Mouse (Mus musculus) liver, embryonic 14.5 days (tissue): Measurements from ENCODE around the gene Stxbp3. TPM values are rescaled to one million over a fixed set of nuclear protein-coding genes. Genes with fewer than 3 reads are reported as not detected.

Experiments
- ATAC-seq: fragments of 200-750 bp; cut with Nextera tagmentation; 2 replicates; pipeline ENCODE4 v1.8.0; 2017; ENCODE audit warnings: moderate number of reproducible peaks, mild to moderate bottlenecking, moderate library complexity; ENCODE audit not compliant: insufficient read depth
- DNase-seq, 3 experiments: peaks; one replicate each; pipeline ENCODE4 v3.0.0-alpha.2; 2012 to 2013; ENCODE audit warnings: low read depth in 3 of 3, low spot score in 3 of 3
- H3K27ac ChIP-seq: fragments of 300-500 bp; sonication (generic); 2 replicates; pipeline ENCODE4 v1.5.1; 2014; ENCODE audit warnings: moderate library complexity, mild to moderate bottlenecking, control low read depth, inconsistent platforms
- H3K27me3 ChIP-seq: fragments of 300-500 bp; sonication (generic); 2 replicates; pipeline ENCODE4 v1.6.1; 2014; ENCODE audit warnings: mild to moderate bottlenecking, low read length, moderate library complexity; ENCODE audit not compliant: control insufficient read depth, insufficient read depth
- H3K36me3 ChIP-seq: fragments of 300-500 bp; sonication (generic); replicated peaks from 2 replicates; pipeline ENCODE4 v1.6.1; 2014; ENCODE audit warnings: low read depth; ENCODE audit not compliant: control insufficient read depth, insufficient read depth
- H3K4me1 ChIP-seq, 2 experiments: fragments of 200-500 bp in 1 of 2; fragments of 300-500 bp in 1 of 2; sonication (generic) in 1 of 2; replicated peaks; 2 replicates each; pipeline ENCODE4 v1.6.1; 2012 to 2014; ENCODE audit warnings: antibody characterized with exemption in 1 of 2, inconsistent platforms in 1 of 2, low read length in 1 of 2; ENCODE audit not compliant: control insufficient read depth in 2 of 2, insufficient read depth in 2 of 2
- H3K4me2 ChIP-seq: fragments of 300-500 bp; sonication (generic); 2 replicates; pipeline ENCODE4 v1.6.1; 2014; ENCODE audit warnings: low read depth, mild to moderate bottlenecking, control low read depth, moderate library complexity
- H3K4me3 ChIP-seq, 2 experiments: fragments of 200-500 bp in 1 of 2; fragments of 300-500 bp in 1 of 2; sonication (generic) in 1 of 2; 2 replicates each; pipeline ENCODE4 v1.5.1; 2012 to 2014; ENCODE audit warnings: low read depth in 2 of 2, low read length in 2 of 2, mild to moderate bottlenecking in 2 of 2, control low read depth in 1 of 2, inconsistent platforms in 1 of 2, moderate library complexity in 1 of 2; ENCODE audit not compliant: insufficient read depth in 1 of 2
- H3K9ac ChIP-seq: fragments of 300-500 bp; sonication (generic); replicated peaks from 2 replicates; pipeline ENCODE4 v1.6.1; 2014; ENCODE audit warnings: mild to moderate bottlenecking, control low read depth, moderate library complexity
- H3K9me3 ChIP-seq: fragments of 300-500 bp; sonication (generic); 2 replicates; pipeline ENCODE4 v1.6.1; 2016; ENCODE audit warnings: low read length, mixed read lengths; ENCODE audit not compliant: control insufficient read depth
- CTCF ChIP-seq: IDR thresholded peaks from 2 replicates; pipeline ENCODE4 v1.5.1; 2016; ENCODE audit warnings: antibody characterized with exemption, low read depth, control low read depth
- EP300 ChIP-seq: IDR thresholded peaks from 2 replicates; pipeline ENCODE4 v1.6.1; 2016; ENCODE audit warnings: antibody characterized with exemption, low read depth
- WGBS: fragments of 180-500 bp; shearing (Covaris S2); extraction: QIAGEN DNeasy Blood & Tissue Kit; methylation state at CpG from one replicate; pipeline ENCODE4 v1.1.7; 2014; ENCODE audit not compliant: insufficient replicate concordance; 5-methylcytosine and 5-hydroxymethylcytosine counted together
- polyA plus RNA-seq, 2 experiments: library from polyadenylated mRNA; depleted of rRNA in 1 of 2; stranded (reverse) in 1 of 2; unstranded in 1 of 2; fragments of >200 nt; fragmentation: Nextera tagmentation in 1 of 2; extraction: Ambion mirVana in 1 of 2; gene quantifications; 2 replicates each; pipeline versions ENCODE4 v1.2.1 to v1.2.3; 2012 to 2014

Gene Stxbp3
- polyA plus RNA-seq, 2 experiments = 11.6 to 16.5 TPM

- no peak overlapping the region for H3K27ac ChIP-seq
- WGBS = 54% methylated on average over 28 of the region's 28 CpGs
- ATAC-seq (no peak), DNase-seq (no peak)
- no peaks in the 10 kb centered on the region for H3K9me3 ChIP-seq
- no peaks in the 10 kb centered on the region for H3K27me3 ChIP-seq
- H3K4me2 ChIP-seq = peak overlapping the region; percentile 15; the same call in 1 of the 2 replicates
- H3K9ac ChIP-seq = no peak overlapping the region
- no peak for TF ChIP-seq CTCF
- no peak for TF ChIP-seq EP300
- no peaks in the 10 kb centered on the region for H3K36me3 ChIP-seq
- H3K4me1 ChIP-seq = peaks cover 0 to 15% of the 10 kb centered on the region in 2 experiments; a peak in 2 of 4 replicates
- no peak overlapping the region for H3K4me3 ChIP-seq
Observed at GRCm38 (mm10) chr3:108880544-108881507, 40.5 kb upstream of the Stxbp3 start.

- H3K27ac ChIP-seq = no peak overlapping the region
- ATAC-seq = no peak
- no peaks in the 10 kb centered on the region for H3K36me3 ChIP-seq
- TF ChIP-seq EP300 (no peak), CTCF (no peak)
- no peak overlapping the region for H3K4me2 ChIP-seq
- DNase-seq = no peak
- no peaks in the 10 kb centered on the region for H3K27me3 ChIP-seq
- no peak overlapping the region for H3K4me3 ChIP-seq
- H3K9me3 ChIP-seq = no peaks in the 10 kb centered on the region
- H3K9ac ChIP-seq = no peak overlapping the region
- peaks cover 0 to 8% of the 10 kb centered on the region in 2 experiments; a peak in 1 of 4 replicates for H3K4me1 ChIP-seq
- WGBS = 33% methylated on average over 5 of the region's 5 CpGs
Observed at GRCm38 (mm10) chr3:108879836-108880435, 39.6 kb upstream of the Stxbp3 start.

- Histone ChIP-seq H3K9me3 (no peaks in the 10 kb centered on the region), H3K9ac (no peak overlapping the region), H3K4me3 (no peak overlapping the region), H3K36me3 (no peaks in the 10 kb centered on the region), H3K27me3 (no peaks in the 10 kb centered on the region), H3K4me2 (no peak overlapping the region), H3K27ac (no peak overlapping the region), H3K4me1 (peaks cover 0 to 6% of the 10 kb centered on the region in 2 experiments; a peak in 1 of 4 replicates)
- ATAC-seq = no peak
- DNase-seq = no peak
- TF ChIP-seq CTCF (no peak), EP300 (no peak)
- 88% methylated on average over 2 of the region's 2 CpGs for WGBS
Observed at GRCm38 (mm10) chr3:108879129-108879528, 38.8 kb upstream of the Stxbp3 start.

GRCm38 (mm10) chr3:108870631-108871030 lies 30.3 kb upstream of the Stxbp3 start:
- no peak for TF ChIP-seq CTCF
- no peak for TF ChIP-seq EP300
- no peak overlapping the region for H3K4me2 ChIP-seq
- no peak overlapping the region for H3K4me3 ChIP-seq
- WGBS = 67% methylated on average over 6 of the region's 6 CpGs
- no peaks in the 10 kb centered on the region for H3K27me3 ChIP-seq
- H3K9me3 ChIP-seq = no peaks in the 10 kb centered on the region
- no peaks in the 10 kb centered on the region for H3K36me3 ChIP-seq
- DNase-seq (no peak), ATAC-seq (no peak)
- H3K4me1 ChIP-seq = no peaks in the 10 kb centered on the region
- H3K27ac ChIP-seq = no peak overlapping the region
- no peak overlapping the region for H3K9ac ChIP-seq

- Histone ChIP-seq H3K27me3 (no peaks in the 10 kb centered on the region), H3K4me1 (no peaks in the 10 kb centered on the region), H3K4me2 (no peak overlapping the region), H3K9ac (no peak overlapping the region), H3K4me3 (no peak overlapping the region), H3K27ac (no peak overlapping the region), H3K9me3 (no peaks in the 10 kb centered on the region), H3K36me3 (no peaks in the 10 kb centered on the region)
- DNase-seq = no peak
- no peak for TF ChIP-seq CTCF
- TF ChIP-seq EP300 = no peak
- WGBS = 62% methylated on average over 3 of the region's 3 CpGs
- no peak for ATAC-seq
Observed at GRCm38 (mm10) chr3:108867449-108867848, 27.1 kb upstream of the Stxbp3 start.
